Mouse (Mus musculus) intestine, embryonic 14.5 days (tissue): ENCODE measurements around the gene Map3k11. TPM values are rescaled to one million over a fixed set of nuclear protein-coding genes. Genes with fewer than 3 reads are reported as not detected.

Experiments used
- ATAC-seq: fragments of 200-750 bp; cut with Nextera tagmentation; replicated peaks from 2 replicates; pipeline ENCODE4 v1.8.0; 2017; ENCODE audit warnings: low read depth, moderate number of reproducible peaks, moderate TSS enrichment, moderate library complexity; ENCODE audit not compliant: low FRiP score, low TSS enrichment
- DNase-seq: peaks from one replicate; pipeline ENCODE4 v3.0.0-alpha.2; 2018; ENCODE audit warnings: low spot score
- H3K27ac ChIP-seq: fragments of 300-500 bp; sonication (generic); 2 replicates; pipeline ENCODE4 v1.5.1; 2014; ENCODE audit warnings: low read depth, mild to moderate bottlenecking, control low read depth
- H3K27me3 ChIP-seq: fragments of 300-500 bp; sonication (generic); replicated peaks from 2 replicates; pipeline ENCODE4 v1.6.1; 2014; ENCODE audit warnings: low read length, control low read depth; ENCODE audit not compliant: control insufficient read depth, insufficient read depth
- H3K36me3 ChIP-seq: fragments of 300-500 bp; sonication (generic); 2 replicates; pipeline ENCODE4 v1.6.1; 2014; ENCODE audit warnings: low read length, control low read depth; ENCODE audit not compliant: control insufficient read depth, insufficient read depth
- H3K4me1 ChIP-seq: fragments of 300-500 bp; sonication (generic); replicated peaks from 2 replicates; pipeline ENCODE4 v1.6.1; 2014; ENCODE audit warnings: low read length, control low read depth, mixed read lengths; ENCODE audit not compliant: control insufficient read depth, insufficient read depth
- H3K4me2 ChIP-seq: fragments of 300-500 bp; sonication (generic); 2 replicates; pipeline ENCODE4 v1.6.1; 2014; ENCODE audit warnings: low read length
- H3K4me3 ChIP-seq: fragments of 300-500 bp; sonication (generic); 2 replicates; pipeline ENCODE4 v1.5.1; 2014; ENCODE audit warnings: low read depth, low read length, control low read depth, mixed read lengths
- H3K9ac ChIP-seq: fragments of 300-500 bp; sonication (generic); 2 replicates; pipeline ENCODE4 v1.6.1; 2014; ENCODE audit warnings: mild to moderate bottlenecking, low read length
- H3K9me3 ChIP-seq: fragments of 300-500 bp; sonication (generic); 2 replicates; pipeline ENCODE4 v1.6.1; 2016; ENCODE audit warnings: low read length, control low read depth; ENCODE audit not compliant: control insufficient read depth
- WGBS: fragments of 180-500 bp; shearing (Covaris S2); extraction: QIAGEN DNeasy Blood & Tissue Kit; methylation state at CpG from one replicate; pipeline ENCODE4 v1.1.7; 2014; 5-methylcytosine and 5-hydroxymethylcytosine counted together
- polyA plus RNA-seq: library from polyadenylated mRNA; unstranded; fragments of >200 nt; fragmentation: Nextera tagmentation; extraction: Ambion mirVana; gene quantifications from 2 replicates; pipeline ENCODE4 v1.2.1, GENCODE M21; 2014

Map3k11 gene
- polyA plus RNA-seq, 1 experiment from 2014 or later, result 28.8 TPM

DNA sequence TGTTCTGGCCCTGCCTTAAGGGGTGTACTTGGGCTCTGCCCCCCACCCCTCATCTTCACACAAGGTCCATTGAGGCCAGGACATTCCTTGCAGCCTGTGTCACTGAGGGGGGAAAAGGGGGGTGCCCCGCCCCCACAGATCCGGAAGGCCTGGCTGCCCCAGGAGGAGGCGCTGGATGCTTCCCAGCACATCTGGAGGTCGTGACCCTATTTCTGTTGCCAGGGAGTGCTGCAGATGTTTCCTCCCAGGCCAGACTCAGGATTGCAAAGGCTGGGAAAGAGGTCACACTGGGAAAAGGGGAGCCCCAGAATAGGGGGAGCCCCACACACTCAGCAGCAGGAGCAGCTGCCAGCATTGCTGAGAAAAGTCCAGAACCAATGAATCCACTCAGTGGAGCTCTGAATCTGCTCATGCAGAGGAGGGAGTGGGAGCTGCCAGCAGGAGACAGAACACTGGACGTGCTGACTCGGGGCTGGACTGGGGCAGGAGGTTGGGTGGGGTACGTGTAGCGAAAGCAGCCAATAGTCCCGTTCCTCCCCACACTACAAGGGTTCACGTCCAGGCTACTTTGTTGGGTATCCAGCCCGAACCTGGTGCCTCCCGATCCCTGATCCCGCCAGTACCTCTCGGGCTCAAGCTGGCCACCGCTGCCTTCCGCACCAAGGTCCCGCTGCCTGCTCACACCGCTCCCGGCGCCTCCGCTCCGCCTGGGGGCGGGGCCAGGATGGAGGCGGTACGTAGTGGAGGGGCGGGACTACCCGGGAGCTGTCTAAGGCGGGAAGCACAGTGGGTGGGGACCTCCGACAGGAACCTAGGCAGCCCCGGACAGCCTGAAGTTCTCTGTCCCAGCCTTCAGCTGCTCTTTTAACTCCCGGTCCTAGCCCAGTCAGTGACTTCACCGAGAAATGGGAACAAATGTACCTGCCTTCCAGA is 25.3 kb upstream of the Map3k11 start, which contains the start of gene Sipa1:
Gene Sipa1, minus strand, starts transcription at position 727 of the 933 bp plus-strand sequence.
- Histone ChIP-seq H3K4me1 (peaks cover 15% of the 10 kb centered on the region), H3K9me3 (no peaks in the 10 kb centered on the region), H3K4me3 (peak within 1 kb of the TSS; percentile 56), H3K27me3 (no peaks in the 10 kb centered on the region), H3K4me2 (peak within 1 kb of the TSS; percentile 60), H3K9ac (peak within 1 kb of the TSS; percentile 46), H3K36me3 (peaks cover 53% of the 10 kb centered on the region), H3K27ac (peak within 1 kb of the TSS; percentile 76)
- WGBS, result 2% methylated on average over 28 of the region's 32 CpGs
- DNase-seq, result peak; percentile 95
- ATAC-seq, result peak; percentile 91

GRCm38 (mm10) chr19:5664669-5665257 is 23.8 kb upstream of the Map3k11 start:
- 88% methylated on average over 10 of the region's 10 CpGs for WGBS
- no peak for ATAC-seq
- H3K9ac ChIP-seq, result no peak overlapping the region

GRCm38 (mm10) chr19:5665465-5665864 is 23.1 kb upstream of the Map3k11 start:
- H3K27ac ChIP-seq, result no peak overlapping the region
- no peak for DNase-seq
- 81% methylated on average over 15 of the region's 15 CpGs for WGBS

More at GRCm38 (mm10) chr19:5664669-5665257, 23.8 kb upstream of the Map3k11 start:
- peaks cover 15% of the 10 kb centered on the region for H3K4me1 ChIP-seq
- H3K4me2 ChIP-seq, result no peak overlapping the region
- H3K27me3 ChIP-seq, result no peaks in the 10 kb centered on the region
- no peak overlapping the region for H3K27ac ChIP-seq
- DNase-seq, result no peak
- H3K4me3 ChIP-seq, result no peak overlapping the region
- H3K36me3 ChIP-seq, result peaks cover 58% of the 10 kb centered on the region
- H3K9me3 ChIP-seq, result no peaks in the 10 kb centered on the region

GRCm38 (mm10) chr19:5666386-5666785 is 22.2 kb upstream of the Map3k11 start:
- Histone ChIP-seq H3K27ac (no peak overlapping the region), H3K4me2 (no peak overlapping the region), H3K4me3 (no peak overlapping the region), H3K9me3 (no peaks in the 10 kb centered on the region), H3K9ac (no peak overlapping the region), H3K36me3 (peaks cover 55% of the 10 kb centered on the region), H3K4me1 (peaks cover 15% of the 10 kb centered on the region), H3K27me3 (no peaks in the 10 kb centered on the region)
- DNase-seq, result no peak
- 89% methylated on average over 18 of the region's 18 CpGs for WGBS
- no peak for ATAC-seq

More at GRCm38 (mm10) chr19:5665465-5665864, 23.1 kb upstream of the Map3k11 start:
- no peak overlapping the region for H3K4me2 ChIP-seq
- H3K4me1 ChIP-seq, result peaks cover 15% of the 10 kb centered on the region
- ATAC-seq, result no peak
- no peak overlapping the region for H3K9ac ChIP-seq
- no peaks in the 10 kb centered on the region for H3K27me3 ChIP-seq
- H3K36me3 ChIP-seq, result peaks cover 52% of the 10 kb centered on the region
- no peaks in the 10 kb centered on the region for H3K9me3 ChIP-seq
- no peak overlapping the region for H3K4me3 ChIP-seq

GRCm38 (mm10) chr19:5668372-5668771 is 20.2 kb upstream of the Map3k11 start:
- ATAC-seq (no peak), DNase-seq (no peak)
- H3K4me3 ChIP-seq, result no peak overlapping the region
- no peak overlapping the region for H3K9ac ChIP-seq
- no peaks in the 10 kb centered on the region for H3K9me3 ChIP-seq
- no peak overlapping the region for H3K4me2 ChIP-seq
- H3K4me1 ChIP-seq, result peaks cover 5% of the 10 kb centered on the region; the same call in 1 of the 2 replicates
- peaks cover 75% of the 10 kb centered on the region for H3K36me3 ChIP-seq
- no peak overlapping the region for H3K27ac ChIP-seq
- 89% methylated on average over 4 of the region's 4 CpGs for WGBS
- H3K27me3 ChIP-seq, result no peaks in the 10 kb centered on the region

DNA sequence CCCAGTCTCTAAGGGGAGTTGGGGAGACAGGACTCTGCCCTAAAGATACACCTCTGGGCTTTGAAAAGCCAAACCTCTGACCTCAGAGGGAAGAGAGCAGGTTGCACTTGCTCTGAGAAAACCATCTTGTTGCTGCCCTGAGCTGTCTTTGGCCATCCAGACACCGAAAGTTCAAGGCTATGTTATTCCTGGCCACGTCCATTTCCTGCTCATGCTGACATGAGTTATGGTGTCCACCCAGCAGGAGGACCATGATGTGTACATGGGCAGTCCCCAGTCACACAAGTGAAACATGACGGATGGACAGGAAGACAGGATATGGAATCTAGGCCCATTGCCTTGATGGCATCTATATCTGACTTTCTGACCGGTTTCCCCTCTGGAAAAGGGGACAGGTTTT is 8.1 kb upstream of the Map3k11 start:
- ATAC-seq (no peak), DNase-seq (no peak)
- Histone ChIP-seq H3K9ac (no peak overlapping the region), H3K36me3 (peaks cover 94% of the 10 kb centered on the region), H3K27ac (no peak overlapping the region), H3K4me2 (no peak overlapping the region), H3K4me1 (no peaks in the 10 kb centered on the region), H3K4me3 (no peak overlapping the region), H3K27me3 (no peaks in the 10 kb centered on the region), H3K9me3 (no peaks in the 10 kb centered on the region)
- WGBS, result 77% methylated on average over 4 of the region's 4 CpGs

GRCm38 (mm10) chr19:5684236-5684635 is 4.3 kb upstream of the Map3k11 start:
- H3K36me3 ChIP-seq, result peaks cover 73% of the 10 kb centered on the region
- H3K27me3 ChIP-seq, result no peaks in the 10 kb centered on the region
- H3K4me2 ChIP-seq, result no peak overlapping the region
- DNase-seq, result no peak
- H3K9me3 ChIP-seq, result no peaks in the 10 kb centered on the region
- H3K4me3 ChIP-seq, result no peak overlapping the region
- peaks cover 8% of the 10 kb centered on the region for H3K4me1 ChIP-seq
- no peak overlapping the region for H3K9ac ChIP-seq
- H3K27ac ChIP-seq, result no peak overlapping the region
- WGBS, result 96% methylated on average over 12 of the region's 12 CpGs
- ATAC-seq, result no peak

DNA sequence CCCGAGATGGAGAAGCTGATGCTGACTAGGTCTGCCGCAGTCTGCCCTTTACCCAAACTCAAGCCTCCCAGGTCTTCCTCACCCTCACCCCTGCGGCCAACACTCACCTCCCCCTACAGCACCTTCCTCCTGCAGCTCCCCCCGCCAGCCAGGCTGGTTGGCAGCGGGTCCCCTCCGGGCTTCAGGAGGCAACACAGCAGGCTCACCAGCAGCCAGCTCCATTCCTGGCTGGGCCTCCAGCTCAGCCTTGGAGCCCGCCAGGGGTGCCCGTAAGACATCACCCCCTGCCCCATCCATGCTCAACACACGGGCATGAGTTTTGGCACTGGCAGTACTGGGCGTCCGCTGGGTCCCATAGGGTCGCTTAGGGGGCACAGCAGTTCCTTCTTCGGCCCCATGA is 3.6 kb upstream of the Map3k11 start:
- H3K36me3 ChIP-seq, result peaks cover 66% of the 10 kb centered on the region

More for the DNA sequence above, 3.6 kb upstream of the Map3k11 start:
- ATAC-seq, result no peak
- H3K9ac ChIP-seq, result no peak overlapping the region
- no peak overlapping the region for H3K4me2 ChIP-seq
- H3K27me3 ChIP-seq, result no peaks in the 10 kb centered on the region
- peaks cover 8% of the 10 kb centered on the region for H3K4me1 ChIP-seq
- no peaks in the 10 kb centered on the region for H3K9me3 ChIP-seq
- no peak overlapping the region for H3K4me3 ChIP-seq
- DNase-seq, result no peak
- H3K27ac ChIP-seq, result no peak overlapping the region
- WGBS, result 96% methylated on average over 13 of the region's 13 CpGs
